Mouse (Mus musculus) telencephalon, adult 2 months (tissue): ENCODE results near the gene Eif2ak3.

Experiments used
- DNase-seq: peaks from one replicate; pipeline ENCODE4 v3.0.0-alpha.2; 2011; ENCODE audit warnings: low read depth, low spot score

Gene Eif2ak3

GRCm38 (mm10) chr6:70831179-70831839 lies 13.0 kb upstream of the Eif2ak3 start:
- no peak for DNase-seq

GRCm38 (mm10) chr6:70837297-70837696 lies 7.0 kb upstream of the Eif2ak3 start:
- DNase-seq: no peak

GRCm38 (mm10) chr6:70838532-70838931 lies 5.8 kb upstream of the Eif2ak3 start:
- DNase-seq: no peak

- DNase-seq: no peak
Measured at GRCm38 (mm10) chr6:70840281-70840680, 4.0 kb upstream of the Eif2ak3 start.

- no peak for DNase-seq
Measured at GRCm38 (mm10) chr6:70842991-70843390, 1.3 kb upstream of the Eif2ak3 start.

- no peak for DNase-seq
Measured at GRCm38 (mm10) chr6:70844896-70845646, 756 bp downstream of the Eif2ak3 start.

GRCm38 (mm10) chr6:70847386-70847785 lies 3.1 kb downstream of the Eif2ak3 start:
- DNase-seq: no peak

- no peak for DNase-seq
Measured at GRCm38 (mm10) chr6:70853371-70853770, 9.1 kb downstream of the Eif2ak3 start.

- no peak for DNase-seq
Measured at GRCm38 (mm10) chr6:70855529-70856309, 11.4 kb downstream of the Eif2ak3 start.

- no peak for DNase-seq
Measured at GRCm38 (mm10) chr6:70862726-70863125, 18.4 kb downstream of the Eif2ak3 start.

GRCm38 (mm10) chr6:70864285-70864684 lies 20.0 kb downstream of the Eif2ak3 start:
- no peak for DNase-seq

- DNase-seq: no peak
Measured at GRCm38 (mm10) chr6:70866761-70867160, 22.4 kb downstream of the Eif2ak3 start.

- no peak for DNase-seq
Measured at GRCm38 (mm10) chr6:70867297-70867696, 23.0 kb downstream of the Eif2ak3 start.

GRCm38 (mm10) chr6:70871511-70871980 lies 27.2 kb downstream of the Eif2ak3 start:
- DNase-seq: no peak

- peak; percentile 85 for DNase-seq
Measured at GRCm38 (mm10) chr6:70872128-70872527, 27.8 kb downstream of the Eif2ak3 start.

- no peak for DNase-seq
Measured at GRCm38 (mm10) chr6:70872570-70872969, 28.3 kb downstream of the Eif2ak3 start.

- DNase-seq: no peak
Measured at GRCm38 (mm10) chr6:70874035-70874775, 29.9 kb downstream of the Eif2ak3 start.

- no peak for DNase-seq
Measured at GRCm38 (mm10) chr6:70875017-70875416, 30.7 kb downstream of the Eif2ak3 start.

- peak; percentile 47 for DNase-seq
Measured at GRCm38 (mm10) chr6:70880714-70881304, 36.5 kb downstream of the Eif2ak3 start.

- no peak for DNase-seq
Measured at GRCm38 (mm10) chr6:70887993-70888392, 43.7 kb downstream of the Eif2ak3 start.

GRCm38 (mm10) chr6:70898166-70898565 lies 53.9 kb downstream of the Eif2ak3 start:
- no peak for DNase-seq
